Mouse (Mus musculus): Measurements from ENCODE around the gene Hoxc4. TPM values are rescaled to one million over a fixed set of nuclear protein-coding genes. Genes with fewer than 3 reads are reported as not detected.

Gene Hoxc4
- total and polyA plus RNA-seq, 3 experiments = 12.2 to 60.1 (median 29.3) TPM

DNA sequence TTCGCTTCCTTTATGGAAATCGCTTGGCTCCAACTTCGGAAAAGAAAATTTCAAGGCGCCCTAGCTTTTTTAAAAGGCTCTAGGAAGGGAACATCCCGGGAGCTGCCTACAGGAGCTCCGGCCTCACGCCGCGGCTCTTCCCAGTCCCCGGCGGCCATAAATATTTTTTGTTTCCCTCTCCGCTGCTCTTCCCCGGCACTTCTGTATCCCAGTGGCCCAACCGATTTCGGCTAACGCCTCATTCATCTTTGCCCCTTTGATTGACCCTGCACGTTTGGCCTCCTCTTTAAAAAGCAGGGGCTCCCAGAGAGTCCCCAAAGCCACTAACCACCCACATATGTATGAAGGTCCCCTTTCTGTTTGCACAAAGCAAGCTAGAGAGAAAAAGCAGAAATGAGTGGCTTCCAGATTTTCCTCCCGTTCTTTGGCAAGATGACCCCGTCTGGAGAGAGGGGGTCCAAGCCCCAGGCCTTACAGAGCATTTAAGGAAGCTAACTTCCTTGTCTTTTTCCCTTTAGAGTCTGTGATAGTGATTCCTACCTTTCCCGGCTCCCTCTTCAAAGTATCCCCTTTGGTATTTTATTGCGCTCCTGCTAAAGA, 40.8 kb downstream of the Hoxc4 start:
- Histone ChIP-seq H3K9me3 (replicated peaks) (no peaks in the 10 kb centered on the region), H3K4me1 (ENCODE audit: insufficient read depth, low read depth, low read length) (peaks cover 20% of the 10 kb centered on the region), H3K36me3 (replicated peaks) (peaks cover 21% of the 10 kb centered on the region), H3K4me3 (ENCODE audit: low read depth, low read length) (no peak overlapping the region), H3K27me3 (ENCODE audit: insufficient read depth, low read length) (no peaks in the 10 kb centered on the region)
- no peak for DNase-seq (ENCODE audit: low spot score)
- no peak for ATAC-seq (ENCODE audit: extremely low read depth, insufficient number of reproducible peaks, low FRiP score, poor library complexity, severe bottlenecking)
- TF ChIP-seq GATA2 (IDR thresholded peaks at IDR 0.05; ENCODE audit: borderline replicate concordance, low read depth, low read length) (no peak), CTCF (IDR thresholded peaks at IDR 0.05; ENCODE audit: low read depth, low read length) (no peak), GATA1 (IDR thresholded peaks at IDR 0.05; ENCODE audit: borderline replicate concordance, low read length) (no peak), TAL1 (conservative IDR thresholded peaks at IDR 0.05; ENCODE audit: low read depth, low read length) (no peak), POLR2AphosphoS5 (IDR thresholded peaks at IDR 0.05; ENCODE audit: insufficient replicate concordance, low read depth, low read length) (no peak)

- peaks cover 19% of the 10 kb centered on the region for H3K36me3 ChIP-seq (replicated peaks)
- H3K4me3 ChIP-seq (ENCODE audit: low read depth, low read length) = no peak overlapping the region
- TF ChIP-seq GATA1 (IDR thresholded peaks at IDR 0.05; ENCODE audit: borderline replicate concordance, low read length) = no peak
- no peak for TF ChIP-seq GATA2 (IDR thresholded peaks at IDR 0.05; ENCODE audit: borderline replicate concordance, low read depth, low read length)
- TF ChIP-seq TAL1 (conservative IDR thresholded peaks at IDR 0.05; ENCODE audit: low read depth, low read length) = no peak
- TF ChIP-seq CTCF (IDR thresholded peaks at IDR 0.05; ENCODE audit: low read depth, low read length) = no peak
- no peak for TF ChIP-seq POLR2AphosphoS5 (IDR thresholded peaks at IDR 0.05; ENCODE audit: insufficient replicate concordance, low read depth, low read length)
- no peaks in the 10 kb centered on the region for H3K9me3 ChIP-seq (replicated peaks)
- H3K4me1 ChIP-seq (ENCODE audit: insufficient read depth, low read depth, low read length) = peaks cover 20% of the 10 kb centered on the region
- H3K27me3 ChIP-seq (ENCODE audit: insufficient read depth, low read length) = no peaks in the 10 kb centered on the region
- ATAC-seq (ENCODE audit: extremely low read depth, insufficient number of reproducible peaks, low FRiP score, poor library complexity, severe bottlenecking) = no peak
- no peak for DNase-seq (ENCODE audit: low spot score)
Measured at GRCm38 (mm10) chr15:103060021-103060340, 41.2 kb downstream of the Hoxc4 start.

GRCm38 (mm10) chr15:103060341-103061130, 41.8 kb downstream of the Hoxc4 start:
- Histone ChIP-seq H3K4me1 (ENCODE audit: insufficient read depth, low read depth, low read length) (peaks cover 20% of the 10 kb centered on the region), H3K27me3 (ENCODE audit: insufficient read depth, low read length) (no peaks in the 10 kb centered on the region), H3K9me3 (replicated peaks) (no peaks in the 10 kb centered on the region), H3K4me3 (ENCODE audit: low read depth, low read length) (no peak overlapping the region), H3K36me3 (replicated peaks) (peaks cover 19% of the 10 kb centered on the region)
- ATAC-seq (ENCODE audit: extremely low read depth, insufficient number of reproducible peaks, low FRiP score, poor library complexity, severe bottlenecking) (no peak), DNase-seq (ENCODE audit: low spot score) (no peak)
- TF ChIP-seq POLR2AphosphoS5 (IDR thresholded peaks at IDR 0.05; ENCODE audit: insufficient replicate concordance, low read depth, low read length) (no peak), CTCF (IDR thresholded peaks at IDR 0.05; ENCODE audit: low read depth, low read length) (no peak), GATA1 (IDR thresholded peaks at IDR 0.05; ENCODE audit: borderline replicate concordance, low read length) (no peak), GATA2 (IDR thresholded peaks at IDR 0.05; ENCODE audit: borderline replicate concordance, low read depth, low read length) (no peak), TAL1 (conservative IDR thresholded peaks at IDR 0.05; ENCODE audit: low read depth, low read length) (no peak)

GRCm38 (mm10) chr15:103061131-103061825, 42.5 kb downstream of the Hoxc4 start:
- Histone ChIP-seq H3K4me3 (ENCODE audit: low read depth, low read length) (no peak overlapping the region), H3K4me1 (ENCODE audit: insufficient read depth, low read depth, low read length) (peaks cover 23% of the 10 kb centered on the region), H3K9me3 (replicated peaks) (no peaks in the 10 kb centered on the region), H3K27me3 (ENCODE audit: insufficient read depth, low read length) (no peaks in the 10 kb centered on the region), H3K36me3 (replicated peaks) (peaks cover 21% of the 10 kb centered on the region)
- TF ChIP-seq CTCF (IDR thresholded peaks at IDR 0.05; ENCODE audit: low read depth, low read length) (no peak), GATA2 (IDR thresholded peaks at IDR 0.05; ENCODE audit: borderline replicate concordance, low read depth, low read length) (no peak), TAL1 (conservative IDR thresholded peaks at IDR 0.05; ENCODE audit: low read depth, low read length) (no peak), GATA1 (IDR thresholded peaks at IDR 0.05; ENCODE audit: borderline replicate concordance, low read length) (no peak), POLR2AphosphoS5 (IDR thresholded peaks at IDR 0.05; ENCODE audit: insufficient replicate concordance, low read depth, low read length) (no peak)
- DNase-seq (ENCODE audit: low spot score) = no peak
- no peak for ATAC-seq (ENCODE audit: extremely low read depth, insufficient number of reproducible peaks, low FRiP score, poor library complexity, severe bottlenecking)

- no peaks in the 10 kb centered on the region for H3K27me3 ChIP-seq (ENCODE audit: insufficient read depth, low read length)
- DNase-seq (ENCODE audit: low spot score) (no peak), ATAC-seq (ENCODE audit: extremely low read depth, insufficient number of reproducible peaks, low FRiP score, poor library complexity, severe bottlenecking) (no peak)
Measured at GRCm38 (mm10) chr15:103061988-103062387, 43.3 kb downstream of the Hoxc4 start.

DNA sequence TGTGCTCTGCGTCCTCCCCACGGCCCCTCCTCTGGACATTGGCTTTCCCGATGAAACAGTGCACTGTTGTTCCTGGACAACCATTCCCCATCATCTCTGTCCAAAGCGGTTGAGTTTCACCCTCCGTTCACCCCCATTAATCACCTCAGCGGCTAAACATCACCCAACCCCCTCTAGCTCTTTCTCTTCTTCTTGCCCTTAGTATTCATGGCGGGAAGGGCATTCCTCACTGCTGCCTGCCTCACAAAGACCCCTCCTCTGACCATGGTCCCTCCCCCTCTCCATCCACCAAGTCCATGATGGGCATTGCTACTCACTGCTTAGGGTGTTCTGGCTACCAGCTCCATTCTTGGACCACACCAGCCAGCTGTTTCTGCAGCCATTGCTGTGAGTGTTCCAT, 46.9 kb downstream of the Hoxc4 start:
- ATAC-seq (ENCODE audit: extremely low read depth, insufficient number of reproducible peaks, low FRiP score, poor library complexity, severe bottlenecking) (no peak), DNase-seq (ENCODE audit: low spot score) (no peak)

More at GRCm38 (mm10) chr15:103061988-103062387, 43.3 kb downstream of the Hoxc4 start:
- H3K4me3 ChIP-seq (ENCODE audit: low read depth, low read length) = no peak overlapping the region
- no peaks in the 10 kb centered on the region for H3K9me3 ChIP-seq (replicated peaks)
- peaks cover 21% of the 10 kb centered on the region for H3K36me3 ChIP-seq (replicated peaks)
- H3K4me1 ChIP-seq (ENCODE audit: insufficient read depth, low read depth, low read length) = peaks cover 27% of the 10 kb centered on the region
- TF ChIP-seq POLR2AphosphoS5 (IDR thresholded peaks at IDR 0.05; ENCODE audit: insufficient replicate concordance, low read depth, low read length) (no peak), GATA2 (IDR thresholded peaks at IDR 0.05; ENCODE audit: borderline replicate concordance, low read depth, low read length) (no peak), GATA1 (IDR thresholded peaks at IDR 0.05; ENCODE audit: borderline replicate concordance, low read length) (no peak), CTCF (IDR thresholded peaks at IDR 0.05; ENCODE audit: low read depth, low read length) (no peak), TAL1 (conservative IDR thresholded peaks at IDR 0.05; ENCODE audit: low read depth, low read length) (no peak)

More for the DNA sequence above, 46.9 kb downstream of the Hoxc4 start:
- Histone ChIP-seq H3K27me3 (ENCODE audit: insufficient read depth, low read length) (no peaks in the 10 kb centered on the region), H3K36me3 (replicated peaks) (peaks cover 12% of the 10 kb centered on the region), H3K4me1 (ENCODE audit: insufficient read depth, low read depth, low read length) (peaks cover 61% of the 10 kb centered on the region), H3K9me3 (replicated peaks) (no peaks in the 10 kb centered on the region), H3K4me3 (ENCODE audit: low read depth, low read length) (no peak overlapping the region)
- no peak for TF ChIP-seq GATA2 (IDR thresholded peaks at IDR 0.05; ENCODE audit: borderline replicate concordance, low read depth, low read length)
- TF ChIP-seq GATA1 (IDR thresholded peaks at IDR 0.05; ENCODE audit: borderline replicate concordance, low read length) = no peak
- no peak for TF ChIP-seq POLR2AphosphoS5 (IDR thresholded peaks at IDR 0.05; ENCODE audit: insufficient replicate concordance, low read depth, low read length)
- TF ChIP-seq TAL1 (conservative IDR thresholded peaks at IDR 0.05; ENCODE audit: low read depth, low read length) = no peak
- no peak for TF ChIP-seq CTCF (IDR thresholded peaks at IDR 0.05; ENCODE audit: low read depth, low read length)

All from G1E (cell line).